Mouse (Mus musculus) heart, postnatal 0 days (tissue): ENCODE results near the gene Nipa1.

Source experiments
- CTCF ChIP-seq: IDR thresholded peaks from 2 replicates; pipeline ENCODE4 v1.5.1; 2016; ENCODE audit warnings: antibody characterized with exemption, control low read depth, low read depth
- EP300 ChIP-seq: IDR thresholded peaks from 2 replicates; pipeline ENCODE4 v1.6.1; 2016; ENCODE audit warnings: antibody characterized with exemption, low read depth

DNA sequence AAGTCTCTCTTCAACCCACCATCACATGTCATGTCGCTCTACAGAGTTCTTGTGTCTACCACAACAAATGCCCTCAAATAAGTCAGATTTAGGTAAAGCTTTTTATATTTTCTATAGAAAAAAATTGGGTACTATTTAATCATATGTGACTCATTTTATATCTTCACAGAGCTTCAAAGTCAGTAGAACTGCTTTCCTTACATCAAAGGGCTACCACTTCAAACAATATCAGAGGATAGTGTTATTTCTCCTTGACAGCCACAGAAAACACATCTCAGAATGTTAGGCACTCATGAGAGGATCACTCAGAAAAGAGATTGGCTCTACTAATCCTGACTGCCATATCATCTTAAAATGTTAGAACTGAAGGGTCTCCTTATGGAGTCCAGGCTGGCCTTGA is 59.2 kb downstream of the Nipa1 start:
- TF ChIP-seq CTCF (no peak), EP300 (no peak)
